ENCODE assay signal across 10 mouse cellular contexts in genomic region chr5:35814334-35814941, GRCm38 (mm10). TPM values are rescaled to one million over a fixed set of nuclear protein-coding genes. Genes with fewer than 3 reads are reported as not detected.
A peak's percentile ranks its signal among the peaks of the same experiment; 100 is the strongest.
DNase-seq lines count a peak whose midpoint lies in the region; ATAC-seq lines count a peak whose summit lies in the region.
"Had no signal": no experiment of that assay in that cellular context is flagged by ENCODE, and none has a peak within 500 bp of the region (broad histone marks: within the 10 kb centered on the region; RNA-seq: fewer than 3 reads in every experiment).

No protein-coding gene starts in this region.

- no peak overlapping the region for H3K4me2 ChIP-seq in forebrain, embryonic 14.5 days (ENCODE audit: low read length)
- no peak overlapping the region for H3K4me2 ChIP-seq in neural tube, embryonic 14.5 days (ENCODE audit: low read depth, low read length)
- H3K4me2 ChIP-seq: embryonic facial prominence, embryonic 13.5 days; heart, embryonic 15.5 days had no signal

- no peak overlapping the region for H3K4me3 ChIP-seq in forebrain, embryonic 14.5 days (ENCODE audit: low read depth, low read length)
- H3K4me3 ChIP-seq in neural tube, embryonic 14.5 days (ENCODE audit: low read depth, low read length) = no peak overlapping the region
- no peak overlapping the region for H3K4me3 ChIP-seq in heart, embryonic 10.5 days
- H3K4me3 ChIP-seq: embryonic facial prominence, embryonic 13.5 days; heart, embryonic 15.5 days had no signal

- peak; percentile 54 for ATAC-seq in forebrain, embryonic 14.5 days
- peak; percentile 57; the same call in 1 of the 2 replicates for ATAC-seq in neural tube, embryonic 14.5 days (ENCODE audit: low read depth)
- no peak for ATAC-seq in megakaryocyte progenitor cell, adult 5-6 weeks (replicated peaks; ENCODE audit: poor library complexity)

- H3K27me3 ChIP-seq in forebrain, embryonic 14.5 days (replicated peaks; ENCODE audit: control insufficient read depth, insufficient read depth, low read length) = no peaks in the 10 kb centered on the region
- no peaks in the 10 kb centered on the region for H3K27me3 ChIP-seq in neural tube, embryonic 14.5 days (ENCODE audit: control insufficient read depth, insufficient read depth, low read length)
- peaks cover 47% of the 10 kb centered on the region for H3K27me3 ChIP-seq in heart, embryonic 10.5 days (ENCODE audit: insufficient read depth, poor library complexity, severe bottlenecking)

- H3K36me3 ChIP-seq in forebrain, embryonic 14.5 days (ENCODE audit: control insufficient read depth, insufficient read depth, low read length) = no peaks in the 10 kb centered on the region
- H3K36me3 ChIP-seq in neural tube, embryonic 14.5 days (ENCODE audit: control insufficient read depth, insufficient read depth, low read length) = no peaks in the 10 kb centered on the region
- no peaks in the 10 kb centered on the region for H3K36me3 ChIP-seq in heart, embryonic 10.5 days
- H3K36me3 ChIP-seq: embryonic facial prominence, embryonic 13.5 days; heart, embryonic 15.5 days had no signal

- WGBS in forebrain, embryonic 14.5 days = 50% methylated on average over 15 of the region's 15 CpGs
- 58% methylated on average over 15 of the region's 15 CpGs for WGBS in neural tube, embryonic 14.5 days
- 62% methylated on average over 15 of the region's 15 CpGs for WGBS in heart, embryonic 10.5 days

- no peak overlapping the region for H3K27ac ChIP-seq in forebrain, embryonic 14.5 days (ENCODE audit: low read depth, low read length)
- no peak overlapping the region for H3K27ac ChIP-seq in neural tube, embryonic 14.5 days (ENCODE audit: low read depth, low read length)
- no peak overlapping the region for H3K27ac ChIP-seq in heart, embryonic 10.5 days
- H3K27ac ChIP-seq: embryonic facial prominence, embryonic 13.5 days; heart, embryonic 15.5 days had no signal

- DNase-seq in cerebellum, adult 11-12 months = peak; percentile 61
- no peak for DNase-seq in cerebellum, adult 8-10 months
- DNase-seq in forebrain, embryonic 14.5 days (ENCODE audit: low spot score) = peak; percentile 47
- DNase-seq in layer of hippocampus, postnatal 10 days (ENCODE audit: low spot score in 2 of 2) = peak; percentile 68 to 77
- no peak for DNase-seq in kidney, postnatal 10 days
- no peak for DNase-seq in heart, embryonic 10.5 days (ENCODE audit: low spot score)

- no peaks in the 10 kb centered on the region for H3K9me3 ChIP-seq in forebrain, embryonic 14.5 days (replicated peaks; ENCODE audit: control insufficient read depth, low read length)
- no peaks in the 10 kb centered on the region for H3K9me3 ChIP-seq in neural tube, embryonic 14.5 days (ENCODE audit: control insufficient read depth, low read length)
- H3K9me3 ChIP-seq in heart, embryonic 10.5 days = no peaks in the 10 kb centered on the region
- H3K9me3 ChIP-seq: embryonic facial prominence, embryonic 13.5 days; heart, embryonic 15.5 days had no signal

- H3K9ac ChIP-seq in forebrain, embryonic 14.5 days (ENCODE audit: low read length) = no peak overlapping the region
- no peak overlapping the region; the same call in 1 of the 2 replicates for H3K9ac ChIP-seq in neural tube, embryonic 14.5 days (replicated peaks; ENCODE audit: low read depth, low read length)
- H3K9ac ChIP-seq: embryonic facial prominence, embryonic 13.5 days; heart, embryonic 15.5 days had no signal

- H3K4me1 ChIP-seq in forebrain, embryonic 14.5 days (ENCODE audit: control insufficient read depth, insufficient read depth, low read length) = no peaks in the 10 kb centered on the region
- peaks cover 10% of the 10 kb centered on the region for H3K4me1 ChIP-seq in neural tube, embryonic 14.5 days (ENCODE audit: control insufficient read depth, insufficient read depth, low read length)
- H3K4me1 ChIP-seq in heart, embryonic 10.5 days = peaks cover 30% of the 10 kb centered on the region

RNA-seq across cellular contexts. Expression of gene Ablim2, which starts 56.8 kb away (rescaled TPM):
- 4.7 and 7.4 TPM in 2 replicates for polyA plus RNA-seq in forebrain, embryonic 14.5 days (2014; fragmentation: Nextera tagmentation; extraction: Ambion mirVana)
- total RNA-seq in layer of hippocampus, postnatal 10 days (2021) = 10 to 100 TPM; 66.2 to 73.0 TPM
- 18.3 and 26.1 TPM in 2 replicates for polyA plus RNA-seq in neural tube, embryonic 14.5 days (2014; fragmentation: Nextera tagmentation; extraction: Ambion mirVana)
- 0.59 TPM in 1 of 2 replicates, not detected in the other for total RNA-seq in megakaryocyte progenitor cell, adult 5-6 weeks (2015)
- total RNA-seq in megakaryocyte progenitor cell, adult 5-6 weeks (2017) = 0.14 TPM in 1 of 2 replicates, not detected in the other
- 1.7 and 2.6 TPM in 2 replicates for polyA plus RNA-seq in heart, embryonic 10.5 days (2016; fragmentation: Nextera tagmentation; extraction: Ambion mirVana)

Comparison
In these comparisons a context has a peak if more than half of its experiments do, and no peak if none do; other contexts are left out.
1. DNase-seq: peak in cerebellum, adult 11-12 months (single experiment), forebrain, embryonic 14.5 days (single experiment) and layer of hippocampus, postnatal 10 days (2 of 2); none in cerebellum, adult 8-10 months (single experiment), kidney, postnatal 10 days (single experiment) and heart, embryonic 10.5 days (single experiment).